Mouse (Mus musculus) kidney, adult 2 months (tissue): ENCODE data around the gene Brk1. TPM values are rescaled to one million over a fixed set of nuclear protein-coding genes. Genes with fewer than 3 reads are reported as not detected.

Experiments used
- DNase-seq: peaks from one replicate; pipeline ENCODE4 v3.0.0; 2021
- H3K27ac ChIP-seq: fragments of 200-500 bp; 2 replicates; pipeline ENCODE4 v1.5.1; 2012; ENCODE audit warnings: low read depth, low read length, control low read depth, inconsistent platforms; ENCODE audit not compliant: insufficient read depth
- H3K27me3 ChIP-seq: fragments of 200-500 bp; replicated peaks from 2 replicates; pipeline ENCODE4 v1.6.1; 2012; ENCODE audit warnings: mild to moderate bottlenecking, moderate library complexity, low read length, inconsistent platforms; ENCODE audit not compliant: control insufficient read depth, insufficient read depth
- H3K36me3 ChIP-seq: fragments of 200-500 bp; 2 replicates; pipeline ENCODE4 v1.6.1; 2012; ENCODE audit warnings: mild to moderate bottlenecking, moderate library complexity, low read length, inconsistent platforms; ENCODE audit not compliant: control insufficient read depth, insufficient read depth
- H3K4me1 ChIP-seq: fragments of 200-500 bp; 2 replicates; pipeline ENCODE4 v1.6.1; 2011; ENCODE audit warnings: low read length; ENCODE audit not compliant: control insufficient read depth, insufficient read depth
- H3K4me3 ChIP-seq: fragments of 200-500 bp; 2 replicates; pipeline ENCODE4 v1.5.1; 2011; ENCODE audit warnings: mild to moderate bottlenecking, low read depth, low read length, control low read depth; ENCODE audit not compliant: insufficient read depth
- CTCF ChIP-seq: fragments of 200-500 bp; conservative IDR thresholded peaks from 2 replicates; pipeline ENCODE4 v1.5.1; 2011; ENCODE audit warnings: low read depth, mild to moderate bottlenecking, control low read depth, low read length, moderate library complexity, mixed read lengths; ENCODE audit not compliant: insufficient read depth, insufficient read length
- POLR2A ChIP-seq: fragments of 200-500 bp; IDR thresholded peaks from one replicate; pipeline ENCODE4 v1.6.1; 2011; ENCODE audit warnings: low read depth, low read length, control low read depth
- WGBS: fragments of 180-500 bp; shearing (Covaris S2); methylation state at CpG from one replicate; pipeline ENCODE4 v1.1.7; 2018; 5-methylcytosine and 5-hydroxymethylcytosine counted together
- polyA plus RNA-seq: library from polyadenylated mRNA; depleted of rRNA; stranded (reverse); fragments of >200 nt; gene quantifications from 2 replicates; pipeline ENCODE4 v1.2.3, GENCODE M21; 2012

Brk1 gene
- polyA plus RNA-seq, 1 experiment, result 216 TPM

- DNase-seq, result no peak
- peaks cover 3% of the 10 kb centered on the region; the same call in 1 of the 2 replicates for H3K4me1 ChIP-seq
- H3K36me3 ChIP-seq, result no peaks in the 10 kb centered on the region
- H3K27ac ChIP-seq, result peak overlapping the region; percentile 77; the same call in 1 of the 2 replicates
- peak overlapping the region; percentile 83 for H3K4me3 ChIP-seq
- no peak for TF ChIP-seq CTCF
- TF ChIP-seq POLR2A, result no peak
- 48% methylated on average over 5 of the region's 5 CpGs for WGBS
- no peaks in the 10 kb centered on the region for H3K27me3 ChIP-seq
Observed at GRCm38 (mm10) chr6:113623386-113623785, 18.8 kb downstream of the Brk1 start.

- peaks cover 3% of the 10 kb centered on the region; the same call in 1 of the 2 replicates for H3K4me1 ChIP-seq
- peak; percentile 95 for DNase-seq
- H3K4me3 ChIP-seq, result peak within 1 kb of the TSS; percentile 83
- no peaks in the 10 kb centered on the region for H3K27me3 ChIP-seq
- peak within 1 kb of the TSS; percentile 81 for H3K27ac ChIP-seq
- under 1% methylated on average over 76 of the region's 76 CpGs for WGBS
- TF ChIP-seq POLR2A (peak; percentile 42), CTCF (no peak)
- no peaks in the 10 kb centered on the region for H3K36me3 ChIP-seq
Observed at GRCm38 (mm10) chr6:113623941-113624751, 19.6 kb downstream of the Brk1 start, which contains the start of gene Vhl. Gene Vhl (plus strand): TSS chr6:113623959.

DNA sequence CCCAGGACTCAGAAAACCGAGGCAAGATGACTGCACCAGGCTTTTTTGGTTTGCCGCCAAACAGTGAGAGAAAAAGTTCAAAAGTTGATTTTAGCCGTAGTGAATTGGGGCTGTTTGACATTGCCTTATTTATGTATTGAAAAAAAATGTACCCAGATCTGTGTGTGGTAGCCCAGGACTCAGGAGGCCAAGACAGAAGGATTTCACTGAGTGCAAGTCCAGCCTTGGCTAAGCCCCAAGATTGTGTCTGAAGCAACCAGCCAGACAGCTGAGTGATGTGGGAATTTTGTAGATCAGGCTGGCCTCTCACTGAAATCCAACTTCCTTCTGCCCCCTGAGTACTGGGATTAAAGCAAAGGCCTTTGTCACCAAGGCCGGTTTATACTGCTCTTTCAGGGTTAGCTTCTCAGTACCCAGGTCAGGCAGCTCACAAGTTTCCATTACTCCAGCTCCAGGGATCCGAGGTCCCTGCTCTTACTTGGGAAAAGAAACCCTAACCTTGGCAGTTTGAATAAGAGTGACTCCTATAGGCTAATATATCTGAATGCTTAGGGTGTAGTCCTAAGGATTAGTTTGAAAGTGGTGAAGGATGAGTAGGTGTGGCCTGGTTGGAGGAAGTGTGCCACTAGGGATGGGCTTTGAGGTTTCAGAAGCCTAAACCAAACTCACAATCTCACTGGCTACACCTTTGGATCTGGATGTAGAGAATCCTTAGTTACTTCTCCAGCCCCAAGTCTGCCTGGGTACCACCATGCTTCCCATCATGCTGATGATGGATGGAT, 20.6 kb downstream of the Brk1 start:
- 33% methylated on average over 5 of the region's 5 CpGs for WGBS
- Histone ChIP-seq H3K4me1 (peaks cover 3% of the 10 kb centered on the region; the same call in 1 of the 2 replicates), H3K36me3 (no peaks in the 10 kb centered on the region), H3K4me3 (no peak overlapping the region), H3K27ac (no peak overlapping the region), H3K27me3 (no peaks in the 10 kb centered on the region)
- DNase-seq, result peak; percentile 34
- TF ChIP-seq POLR2A (no peak), CTCF (no peak)

DNA sequence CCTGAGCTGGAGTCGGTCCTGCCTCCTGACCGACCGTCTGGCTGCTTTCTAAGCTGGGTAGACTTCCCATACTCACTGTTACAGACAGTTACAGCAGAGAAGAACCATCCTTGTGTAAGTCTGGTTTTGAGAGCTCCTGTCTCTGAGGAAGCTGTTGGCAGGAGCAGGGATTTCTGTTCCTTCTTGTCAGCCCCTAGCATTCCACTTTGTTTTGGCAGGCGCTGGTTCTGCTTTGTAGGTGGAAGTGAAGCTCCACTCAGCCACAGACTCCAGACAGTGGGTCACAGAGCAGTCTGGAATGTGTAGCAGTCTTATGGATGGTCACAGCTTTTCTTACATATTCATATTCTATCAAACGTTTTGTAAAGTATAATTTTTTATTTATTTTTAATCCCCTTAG, 25.8 kb downstream of the Brk1 start:
- H3K27me3 ChIP-seq, result no peaks in the 10 kb centered on the region
- H3K4me1 ChIP-seq, result no peaks in the 10 kb centered on the region
- WGBS, result 82% methylated on average over 5 of the region's 5 CpGs
- no peak for DNase-seq
- peaks cover 3% of the 10 kb centered on the region for H3K36me3 ChIP-seq
- no peak overlapping the region for H3K27ac ChIP-seq
- no peak for TF ChIP-seq POLR2A
- no peak for TF ChIP-seq CTCF
- H3K4me3 ChIP-seq, result no peak overlapping the region

DNA sequence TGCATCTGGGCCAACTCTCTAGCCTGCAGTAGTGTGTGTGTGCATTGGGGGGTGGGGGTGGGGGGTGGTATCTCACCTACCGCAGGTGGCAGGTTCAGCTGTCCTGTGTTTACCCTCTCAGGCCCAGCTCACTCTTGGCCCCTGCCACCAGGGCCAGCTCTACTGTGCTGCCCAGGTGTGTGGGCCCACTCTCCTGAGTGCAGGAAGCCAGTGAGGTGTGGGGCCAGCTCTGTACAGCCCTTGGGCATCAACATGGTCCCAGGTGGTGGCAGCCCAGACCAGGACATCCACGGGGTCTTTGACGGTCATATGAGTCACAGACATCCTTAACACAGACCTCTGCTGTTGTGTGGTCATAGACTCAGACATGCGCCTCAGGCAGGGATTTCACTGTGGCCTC, 28.3 kb downstream of the Brk1 start:
- no peak for DNase-seq
- Histone ChIP-seq H3K27me3 (no peaks in the 10 kb centered on the region), H3K4me3 (no peak overlapping the region), H3K4me1 (no peaks in the 10 kb centered on the region), H3K27ac (no peak overlapping the region), H3K36me3 (peaks cover 3% of the 10 kb centered on the region)
- WGBS, result 93% methylated on average over 4 of the region's 4 CpGs
- TF ChIP-seq CTCF, result no peak
- TF ChIP-seq POLR2A, result no peak

GRCm38 (mm10) chr6:113638302-113639040, 33.9 kb downstream of the Brk1 start, which contains the start of gene Irak2:
Gene Irak2 (plus strand): TSS chr6:113638467.
- 6% methylated on average over 37 of the region's 37 CpGs for WGBS
- Histone ChIP-seq H3K27me3 (no peaks in the 10 kb centered on the region), H3K4me3 (peak within 1 kb of the TSS; percentile 96), H3K4me1 (peaks cover 8% of the 10 kb centered on the region; the same call in 1 of the 2 replicates), H3K27ac (peak within 1 kb of the TSS; percentile 85), H3K36me3 (no peaks in the 10 kb centered on the region)
- peak; percentile 97 for DNase-seq
- TF ChIP-seq CTCF (peak; percentile 96; the same call in 1 of the 2 replicates), POLR2A (peak; percentile 84)
